Mouse (Mus musculus): ENCODE results near the gene Tead1.

DNA sequence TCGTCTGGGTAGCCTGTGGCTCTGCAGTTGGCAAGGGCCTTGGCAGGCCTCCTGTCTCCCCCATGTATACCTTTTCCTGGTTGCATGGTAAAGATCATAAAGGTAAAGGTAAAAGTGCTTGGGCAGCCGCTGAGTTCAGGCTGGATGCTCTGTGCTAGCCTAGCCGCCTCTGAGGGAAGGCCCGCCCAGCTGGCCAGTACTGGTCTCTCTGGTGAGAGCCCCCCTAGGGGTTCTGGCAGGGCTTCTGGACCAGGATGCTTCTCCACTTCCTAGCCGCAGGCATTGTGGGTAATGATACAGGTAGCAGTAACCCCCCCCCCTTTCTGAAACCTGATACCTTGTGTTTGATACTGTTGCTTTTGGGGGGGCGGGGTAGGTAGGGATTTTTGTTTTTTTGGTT lies 212.8 kb downstream of the Tead1 start:
- TF ChIP-seq CTCF (IDR thresholded peaks at IDR 0.05; ENCODE audit: low read depth) (no peak), EP300 (IDR thresholded peaks at IDR 0.05; ENCODE audit: low read depth) (no peak)

Data from liver, postnatal 0 days (tissue).